Mouse (Mus musculus): ENCODE results near the gene Ccl28.
A peak's percentile ranks its signal among the peaks of the same experiment; 100 is the strongest.
"Not testable (repeated sequence)": the region's sequence is repeated elsewhere in the genome, so short reads cannot be mapped to it uniquely, and the experiment has no call there.

The Ccl28 gene

GRCm38 (mm10) chr13:119649699-119650046 lies 26.1 kb downstream of the Ccl28 start:
- DNase-seq: no peak

GRCm38 (mm10) chr13:119654734-119655133 lies 31.1 kb downstream of the Ccl28 start:
- no peak for DNase-seq

GRCm38 (mm10) chr13:119656246-119656645 lies 32.6 kb downstream of the Ccl28 start:
- no peak for DNase-seq

GRCm38 (mm10) chr13:119656846-119657416 lies 33.3 kb downstream of the Ccl28 start:
- DNase-seq: no peak

GRCm38 (mm10) chr13:119661420-119661819 lies 37.8 kb downstream of the Ccl28 start:
- peak; percentile 22 for DNase-seq

GRCm38 (mm10) chr13:119678794-119679193 lies 55.2 kb downstream of the Ccl28 start:
- no peak for DNase-seq

GRCm38 (mm10) chr13:119679721-119680120 lies 56.1 kb downstream of the Ccl28 start:
- no peak for DNase-seq

- no peak for DNase-seq
Measured at GRCm38 (mm10) chr13:119681161-119681560, 57.5 kb downstream of the Ccl28 start.

- no peak for DNase-seq
Measured at GRCm38 (mm10) chr13:119684416-119685177, 61.0 kb downstream of the Ccl28 start.

- no peak for DNase-seq
Measured at GRCm38 (mm10) chr13:119689709-119690038, 66.1 kb downstream of the Ccl28 start.

GRCm38 (mm10) chr13:119690039-119690728 lies 66.6 kb downstream of the Ccl28 start, which contains the start of gene Hmgcs1:
Gene Hmgcs1, plus strand, starts transcription at chr13:119690379.
- DNase-seq: peak; percentile 100

- DNase-seq: peak; percentile 49
Measured at GRCm38 (mm10) chr13:119690876-119691620, 67.4 kb downstream of the Ccl28 start.

GRCm38 (mm10) chr13:119691958-119692357 lies 68.3 kb downstream of the Ccl28 start:
- not testable (repeated sequence) for DNase-seq

GRCm38 (mm10) chr13:119695676-119696075 lies 72.1 kb downstream of the Ccl28 start:
- no peak for DNase-seq

- no peak for DNase-seq
Measured at GRCm38 (mm10) chr13:119696496-119696895, 72.9 kb downstream of the Ccl28 start.

- DNase-seq: no peak
Measured at GRCm38 (mm10) chr13:119698436-119698835, 74.8 kb downstream of the Ccl28 start.

Data from cerebellum, adult 9-10 months (tissue).